Mouse (Mus musculus): Measurements from ENCODE around the gene Cfap299. TPM values are rescaled to one million over a fixed set of nuclear protein-coding genes. Genes with fewer than 3 reads are reported as not detected.
"Not testable (repeated sequence)": the region's sequence is repeated elsewhere in the genome, so short reads cannot be mapped to it uniquely, and the experiment has no call there.

The Cfap299 gene
- total RNA-seq, 2 experiments from 2014 or later, result 0.70 to 1.5 TPM

GRCm38 (mm10) chr5:98516214-98516613 lies 187.1 kb downstream of the Cfap299 start:
- intact Hi-C loops (cut with DNase I), result no loop called here

GRCm38 (mm10) chr5:98520118-98520517 lies 191.0 kb downstream of the Cfap299 start:
- DNase-seq, result no peak
- intact Hi-C loops (cut with DNase I), result no loop called here

More at GRCm38 (mm10) chr5:98516214-98516613, 187.1 kb downstream of the Cfap299 start:
- no peak for DNase-seq

GRCm38 (mm10) chr5:98522270-98522977 lies 193.3 kb downstream of the Cfap299 start:
- intact Hi-C loops (cut with DNase I), result no loop called here
- DNase-seq, result no peak

- DNase-seq, result no peak
- intact Hi-C loops (cut with DNase I), result no loop called here
Observed at GRCm38 (mm10) chr5:98523050-98523449, 193.9 kb downstream of the Cfap299 start.

- DNase-seq, result no peak
- intact Hi-C loops (cut with DNase I), result loop anchor here (1.0 kb wide), 1 partner anchor 46 kb away; no protein-coding TSS in a partner anchor
Observed at GRCm38 (mm10) chr5:98523783-98524182, 194.7 kb downstream of the Cfap299 start.

GRCm38 (mm10) chr5:98541333-98541732 lies 212.2 kb downstream of the Cfap299 start:
- DNase-seq, result no peak
- intact Hi-C loops (cut with DNase I), result no loop called here

GRCm38 (mm10) chr5:98550285-98550684 lies 221.2 kb downstream of the Cfap299 start:
- intact Hi-C loops (cut with DNase I), result no loop called here
- DNase-seq, result no peak

GRCm38 (mm10) chr5:98550873-98551272 lies 221.8 kb downstream of the Cfap299 start:
- intact Hi-C loops (cut with DNase I), result no loop called here
- no peak for DNase-seq

- intact Hi-C loops (cut with DNase I), result no loop called here
- DNase-seq, result no peak
Observed at GRCm38 (mm10) chr5:98552395-98552794, 223.3 kb downstream of the Cfap299 start, which contains the start of gene Gm11111. Gene Gm11111, plus strand, starts transcription at chr5:98552695.

- no peak for DNase-seq
- intact Hi-C loops (cut with DNase I), result no loop called here
Observed at GRCm38 (mm10) chr5:98552811-98553601, 223.9 kb downstream of the Cfap299 start.

GRCm38 (mm10) chr5:98561301-98561700 lies 232.2 kb downstream of the Cfap299 start:
- intact Hi-C loops (cut with DNase I), result no loop called here
- no peak for DNase-seq

GRCm38 (mm10) chr5:98562806-98563205 lies 233.7 kb downstream of the Cfap299 start:
- intact Hi-C loops (cut with DNase I), result no loop called here
- no peak for DNase-seq

GRCm38 (mm10) chr5:98563801-98564200 lies 234.7 kb downstream of the Cfap299 start:
- intact Hi-C loops (cut with DNase I), result no loop called here
- DNase-seq, result no peak

GRCm38 (mm10) chr5:98566461-98567193 lies 237.5 kb downstream of the Cfap299 start:
- intact Hi-C loops (cut with DNase I), result no loop called here
- DNase-seq, result no peak

- DNase-seq, result no peak
- intact Hi-C loops (cut with DNase I), result no loop called here
Observed at GRCm38 (mm10) chr5:98568481-98568880, 239.4 kb downstream of the Cfap299 start.

- DNase-seq, result no peak
- intact Hi-C loops (cut with DNase I), result no loop called here
Observed at GRCm38 (mm10) chr5:98569029-98569513, 240.0 kb downstream of the Cfap299 start.

- peak; percentile 74 for DNase-seq
Observed at GRCm38 (mm10) chr5:98572392-98572791, 243.3 kb downstream of the Cfap299 start.

GRCm38 (mm10) chr5:98574711-98575470 lies 245.8 kb downstream of the Cfap299 start:
- intact Hi-C loops (cut with DNase I), result no loop called here

More at GRCm38 (mm10) chr5:98572392-98572791, 243.3 kb downstream of the Cfap299 start:
- intact Hi-C loops (cut with DNase I), result no loop called here

GRCm38 (mm10) chr5:98575471-98575834 lies 246.3 kb downstream of the Cfap299 start:
- intact Hi-C loops (cut with DNase I), result no loop called here
- DNase-seq, result no peak

More at GRCm38 (mm10) chr5:98574711-98575470, 245.8 kb downstream of the Cfap299 start:
- DNase-seq, result peak; percentile 38

GRCm38 (mm10) chr5:98576538-98576937 lies 247.4 kb downstream of the Cfap299 start:
- DNase-seq; intact Hi-C loops (cut with DNase I): not testable (repeated sequence)

Measured in left cerebral cortex, postnatal 4 days (tissue).